Mouse (Mus musculus) liver, embryonic 14.5 days (tissue): ENCODE results near the gene Pdxp. TPM values are rescaled to one million over a fixed set of nuclear protein-coding genes. Genes with fewer than 3 reads are reported as not detected.

Experiments
- ATAC-seq: fragments of 200-750 bp; cut with Nextera tagmentation; 2 replicates; pipeline ENCODE4 v1.8.0; 2017; ENCODE audit warnings: moderate number of reproducible peaks, mild to moderate bottlenecking, moderate library complexity; ENCODE audit not compliant: insufficient read depth
- DNase-seq, 3 experiments: peaks; one replicate each; pipeline ENCODE4 v3.0.0-alpha.2; 2012 to 2013; ENCODE audit warnings: low read depth in 3 of 3, low spot score in 3 of 3
- H3K27ac ChIP-seq: fragments of 300-500 bp; sonication (generic); 2 replicates; pipeline ENCODE4 v1.5.1; 2014; ENCODE audit warnings: moderate library complexity, mild to moderate bottlenecking, control low read depth, inconsistent platforms
- H3K27me3 ChIP-seq: fragments of 300-500 bp; sonication (generic); 2 replicates; pipeline ENCODE4 v1.6.1; 2014; ENCODE audit warnings: mild to moderate bottlenecking, low read length, moderate library complexity; ENCODE audit not compliant: control insufficient read depth, insufficient read depth
- H3K36me3 ChIP-seq: fragments of 300-500 bp; sonication (generic); replicated peaks from 2 replicates; pipeline ENCODE4 v1.6.1; 2014; ENCODE audit warnings: low read depth; ENCODE audit not compliant: control insufficient read depth, insufficient read depth
- H3K4me1 ChIP-seq, 2 experiments: fragments of 200-500 bp in 1 of 2; fragments of 300-500 bp in 1 of 2; sonication (generic) in 1 of 2; replicated peaks; 2 replicates each; pipeline ENCODE4 v1.6.1; 2012 to 2014; ENCODE audit warnings: antibody characterized with exemption in 1 of 2, inconsistent platforms in 1 of 2, low read length in 1 of 2; ENCODE audit not compliant: control insufficient read depth in 2 of 2, insufficient read depth in 2 of 2
- H3K4me2 ChIP-seq: fragments of 300-500 bp; sonication (generic); 2 replicates; pipeline ENCODE4 v1.6.1; 2014; ENCODE audit warnings: low read depth, mild to moderate bottlenecking, control low read depth, moderate library complexity
- H3K4me3 ChIP-seq, 2 experiments: fragments of 200-500 bp in 1 of 2; fragments of 300-500 bp in 1 of 2; sonication (generic) in 1 of 2; 2 replicates each; pipeline ENCODE4 v1.5.1; 2012 to 2014; ENCODE audit warnings: low read depth in 2 of 2, low read length in 2 of 2, mild to moderate bottlenecking in 2 of 2, control low read depth in 1 of 2, inconsistent platforms in 1 of 2, moderate library complexity in 1 of 2; ENCODE audit not compliant: insufficient read depth in 1 of 2
- H3K9ac ChIP-seq: fragments of 300-500 bp; sonication (generic); replicated peaks from 2 replicates; pipeline ENCODE4 v1.6.1; 2014; ENCODE audit warnings: mild to moderate bottlenecking, control low read depth, moderate library complexity
- H3K9me3 ChIP-seq: fragments of 300-500 bp; sonication (generic); 2 replicates; pipeline ENCODE4 v1.6.1; 2016; ENCODE audit warnings: low read length, mixed read lengths; ENCODE audit not compliant: control insufficient read depth
- CTCF ChIP-seq: IDR thresholded peaks from 2 replicates; pipeline ENCODE4 v1.5.1; 2016; ENCODE audit warnings: antibody characterized with exemption, low read depth, control low read depth
- EP300 ChIP-seq: IDR thresholded peaks from 2 replicates; pipeline ENCODE4 v1.6.1; 2016; ENCODE audit warnings: antibody characterized with exemption, low read depth
- WGBS: fragments of 180-500 bp; shearing (Covaris S2); extraction: QIAGEN DNeasy Blood & Tissue Kit; methylation state at CpG from one replicate; pipeline ENCODE4 v1.1.7; 2014; ENCODE audit not compliant: insufficient replicate concordance; 5-methylcytosine and 5-hydroxymethylcytosine counted together
- polyA plus RNA-seq, 2 experiments: library from polyadenylated mRNA; depleted of rRNA in 1 of 2; stranded (reverse) in 1 of 2; unstranded in 1 of 2; fragments of >200 nt; fragmentation: Nextera tagmentation in 1 of 2; extraction: Ambion mirVana in 1 of 2; gene quantifications; 2 replicates each; pipeline versions ENCODE4 v1.2.1 to v1.2.3; 2012 to 2014

The Pdxp gene
- polyA plus RNA-seq, 2 experiments = 6.4 to 9.3 TPM

- no peak overlapping the region for H3K27ac ChIP-seq
- 60% methylated on average over 13 of the region's 13 CpGs for WGBS
- H3K27me3 ChIP-seq = no peaks in the 10 kb centered on the region
- H3K36me3 ChIP-seq = no peaks in the 10 kb centered on the region
- DNase-seq = no peak
- TF ChIP-seq CTCF (no peak), EP300 (no peak)
- no peaks in the 10 kb centered on the region for H3K9me3 ChIP-seq
- H3K4me1 ChIP-seq = peaks cover 16 to 19% of the 10 kb centered on the region in 2 experiments
- ATAC-seq = no peak
- H3K9ac ChIP-seq = no peak overlapping the region
- no peak overlapping the region for H3K4me2 ChIP-seq
- H3K4me3 ChIP-seq = no peak overlapping the region
Measured at GRCm38 (mm10) chr15:78873803-78874435, 39.8 kb upstream of the Pdxp start.

GRCm38 (mm10) chr15:78874989-78875388, 38.7 kb upstream of the Pdxp start:
- no peak overlapping the region for H3K4me2 ChIP-seq
- H3K9ac ChIP-seq = no peak overlapping the region
- 73% methylated on average over 8 of the region's 8 CpGs for WGBS
- no peak overlapping the region for H3K4me3 ChIP-seq
- no peaks in the 10 kb centered on the region for H3K27me3 ChIP-seq
- no peaks in the 10 kb centered on the region for H3K36me3 ChIP-seq
- DNase-seq (no peak), ATAC-seq (no peak)
- no peak overlapping the region for H3K27ac ChIP-seq
- TF ChIP-seq EP300 = no peak
- TF ChIP-seq CTCF = no peak
- H3K9me3 ChIP-seq = no peaks in the 10 kb centered on the region
- H3K4me1 ChIP-seq = peaks cover 16 to 21% of the 10 kb centered on the region in 2 experiments

DNA sequence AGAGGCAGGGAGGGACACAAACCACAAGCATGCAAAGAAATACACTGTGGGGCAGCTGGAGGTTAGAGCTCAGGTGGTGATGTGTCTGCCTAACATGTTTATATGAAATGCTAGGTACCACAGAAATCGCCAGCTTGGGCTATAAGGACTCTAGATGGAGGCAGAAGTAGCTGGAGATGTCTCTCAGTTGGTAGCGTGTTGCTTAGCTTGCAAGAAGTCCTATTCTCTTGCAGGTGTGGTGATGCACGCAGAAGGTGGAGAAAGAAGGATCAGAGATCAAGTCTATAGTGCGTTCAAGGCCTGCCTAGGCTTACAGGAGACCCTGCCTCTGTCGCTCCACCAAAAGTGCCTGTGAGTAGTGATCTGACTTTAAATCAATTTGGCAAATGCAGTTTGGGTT, 38.2 kb upstream of the Pdxp start:
- Histone ChIP-seq H3K4me3 (no peak overlapping the region), H3K4me2 (no peak overlapping the region; the same call in none of the 2 replicates), H3K4me1 (peaks cover 16 to 20% of the 10 kb centered on the region in 2 experiments), H3K27me3 (no peaks in the 10 kb centered on the region), H3K36me3 (no peaks in the 10 kb centered on the region), H3K27ac (no peak overlapping the region), H3K9ac (no peak overlapping the region), H3K9me3 (no peaks in the 10 kb centered on the region)
- TF ChIP-seq EP300 (no peak), CTCF (no peak)
- ATAC-seq = no peak
- WGBS = 82% methylated on average over 5 of the region's 5 CpGs
- DNase-seq = no peak

DNA sequence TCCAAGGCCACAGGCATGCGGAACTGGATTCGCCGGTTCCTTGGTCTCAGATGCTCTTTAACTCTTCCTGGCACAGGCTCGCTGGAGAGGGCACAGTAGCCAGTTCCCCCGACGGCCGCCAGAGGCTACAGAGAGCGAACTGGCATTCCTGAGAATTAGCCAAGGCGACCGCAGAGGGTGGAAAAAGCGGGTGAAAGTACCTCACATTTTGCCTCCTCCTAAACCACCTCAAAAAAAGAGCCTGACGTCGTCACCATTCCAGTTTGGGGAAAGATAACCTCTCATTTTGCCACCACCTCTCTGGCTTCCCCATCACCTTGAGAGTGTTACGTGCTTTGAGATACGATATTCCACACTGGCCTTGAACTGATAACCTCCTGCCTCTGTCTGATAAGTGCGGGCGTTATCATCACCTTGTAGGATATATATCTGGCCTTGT, 37.4 kb upstream of the Pdxp start:
- ATAC-seq (peak; percentile 37), DNase-seq (peak; percentile 56 to 70 (median 66))
- no peaks in the 10 kb centered on the region for H3K27me3 ChIP-seq
- WGBS = 1% methylated on average over 17 of the region's 17 CpGs
- peak overlapping the region; percentile 88 to 97 for H3K4me3 ChIP-seq
- peak overlapping the region; percentile 91 for H3K9ac ChIP-seq
- peaks cover 16 to 20% of the 10 kb centered on the region in 2 experiments for H3K4me1 ChIP-seq
- no peaks in the 10 kb centered on the region; the same call in 1 of the 2 replicates for H3K36me3 ChIP-seq
- H3K4me2 ChIP-seq = peak overlapping the region; percentile 98
- H3K27ac ChIP-seq = peak overlapping the region; percentile 89
- no peaks in the 10 kb centered on the region for H3K9me3 ChIP-seq
- peak; percentile 79 for TF ChIP-seq EP300
- peak; percentile 88 for TF ChIP-seq CTCF

- TF ChIP-seq EP300 = peak; percentile 51
- TF ChIP-seq CTCF = peak; percentile 29
- Histone ChIP-seq H3K27me3 (no peaks in the 10 kb centered on the region), H3K4me2 (peak within 1 kb of the TSS; percentile 98), H3K4me1 (peaks cover 16 to 20% of the 10 kb centered on the region in 2 experiments), H3K9ac (peak within 1 kb of the TSS; percentile 91), H3K27ac (peak within 1 kb of the TSS; percentile 89), H3K36me3 (peaks cover 5% of the 10 kb centered on the region; the same call in 1 of the 2 replicates), H3K4me3 (peak within 1 kb of the TSS; percentile 88 to 97), H3K9me3 (no peaks in the 10 kb centered on the region)
- ATAC-seq (peak; percentile 90), DNase-seq (peak; percentile 80 to 84 (median 84))
- under 1% methylated on average over 75 of the region's 95 CpGs for WGBS
Measured at GRCm38 (mm10) chr15:78876991-78877809, 36.5 kb upstream of the Pdxp start, which contains the start of gene Gga1. Gga1 (plus strand) TSS chr15:78877190.
